Mouse (Mus musculus) heart, postnatal 0 days (tissue): Measurements from ENCODE around the gene Vamp9. TPM values are rescaled to one million over a fixed set of nuclear protein-coding genes. Genes with fewer than 3 reads are reported as not detected.

Experiments
- ATAC-seq: fragments of 200-750 bp; cut with Nextera tagmentation; 2 replicates; pipeline ENCODE4 v1.8.0; 2017; ENCODE audit warnings: low read depth, moderate number of reproducible peaks, moderate library complexity; ENCODE audit not compliant: insufficient read depth
- DNase-seq: peaks from one replicate; pipeline ENCODE4 v3.0.0-alpha.2; 2016; ENCODE audit warnings: low spot score
- H3K27ac ChIP-seq: fragments of 300-500 bp; sonication (generic); 2 replicates; pipeline ENCODE4 v1.5.1; 2014; ENCODE audit warnings: low read depth, mild to moderate bottlenecking
- H3K27me3 ChIP-seq: fragments of 300-500 bp; sonication (generic); 2 replicates; pipeline ENCODE4 v1.6.1; 2014; ENCODE audit warnings: low read length, mixed read lengths; ENCODE audit not compliant: control insufficient read depth, insufficient read depth
- H3K36me3 ChIP-seq: fragments of 300-500 bp; sonication (generic); replicated peaks from 2 replicates; pipeline ENCODE4 v1.6.1; 2014; ENCODE audit warnings: low read length, mixed read lengths; ENCODE audit not compliant: control insufficient read depth, insufficient read depth
- H3K4me1 ChIP-seq: fragments of 300-500 bp; sonication (generic); 2 replicates; pipeline ENCODE4 v1.6.1; 2014; ENCODE audit warnings: antibody characterized with exemption; ENCODE audit not compliant: control insufficient read depth, insufficient read depth
- H3K4me2 ChIP-seq: fragments of 300-500 bp; sonication (generic); 2 replicates; pipeline ENCODE4 v1.6.1; 2014; ENCODE audit warnings: low read depth, mild to moderate bottlenecking, low read length, moderate library complexity
- H3K4me3 ChIP-seq: fragments of 300-500 bp; sonication (generic); 2 replicates; pipeline ENCODE4 v1.5.1; 2014; ENCODE audit warnings: low read depth, low read length
- H3K9ac ChIP-seq: fragments of 300-500 bp; sonication (generic); replicated peaks from 2 replicates; pipeline ENCODE4 v1.6.1; 2014; ENCODE audit warnings: low read depth, low read length, mixed read lengths
- H3K9me3 ChIP-seq: fragments of 300-500 bp; sonication (generic); replicated peaks from 2 replicates; pipeline ENCODE4 v1.6.1; 2016; ENCODE audit warnings: low read length; ENCODE audit not compliant: control insufficient read depth
- CTCF ChIP-seq: IDR thresholded peaks from 2 replicates; pipeline ENCODE4 v1.5.1; 2016; ENCODE audit warnings: antibody characterized with exemption, control low read depth, low read depth
- EP300 ChIP-seq: IDR thresholded peaks from 2 replicates; pipeline ENCODE4 v1.6.1; 2016; ENCODE audit warnings: antibody characterized with exemption, low read depth
- WGBS: fragments of 180-500 bp; shearing (Covaris S2); extraction: QIAGEN DNeasy Blood & Tissue Kit; methylation state at CpG from one replicate; pipeline ENCODE4 v1.1.7; 2014; 5-methylcytosine and 5-hydroxymethylcytosine counted together
- polyA plus RNA-seq: library from polyadenylated mRNA; unstranded; fragments of >200 nt; fragmentation: Nextera tagmentation; extraction: Ambion mirVana; gene quantifications from 2 replicates; pipeline ENCODE4 v1.2.1, GENCODE M21; 2015
- total RNA-seq: library from RNA; depleted of rRNA; stranded (reverse); fragments of >200 nt; gene quantifications from 2 replicates; pipeline ENCODE4 v1.2.3, GENCODE M21; 2014; ENCODE audit warnings: low replicate concordance

Gene Vamp9
- total and polyA plus RNA-seq, 2 experiments from 2014 or later: 0.72 TPM; not detected in 1

- peaks cover 6% of the 10 kb centered on the region; the same call in 1 of the 2 replicates for H3K36me3 ChIP-seq
- no peak overlapping the region for H3K9ac ChIP-seq
- no peak overlapping the region for H3K4me3 ChIP-seq
- no peak for ATAC-seq
- H3K4me2 ChIP-seq: no peak overlapping the region
- WGBS: 80% methylated on average over 5 of the region's 5 CpGs
- no peak overlapping the region for H3K27ac ChIP-seq
- no peak for DNase-seq
- H3K9me3 ChIP-seq: no peaks in the 10 kb centered on the region
- no peaks in the 10 kb centered on the region for H3K4me1 ChIP-seq
- H3K27me3 ChIP-seq: no peaks in the 10 kb centered on the region
- no peak for TF ChIP-seq EP300
- TF ChIP-seq CTCF: no peak
These were observed 46.5 kb downstream of the Vamp9 start for GRCm38 (mm10) chr5:99952513-99952912.

DNA sequence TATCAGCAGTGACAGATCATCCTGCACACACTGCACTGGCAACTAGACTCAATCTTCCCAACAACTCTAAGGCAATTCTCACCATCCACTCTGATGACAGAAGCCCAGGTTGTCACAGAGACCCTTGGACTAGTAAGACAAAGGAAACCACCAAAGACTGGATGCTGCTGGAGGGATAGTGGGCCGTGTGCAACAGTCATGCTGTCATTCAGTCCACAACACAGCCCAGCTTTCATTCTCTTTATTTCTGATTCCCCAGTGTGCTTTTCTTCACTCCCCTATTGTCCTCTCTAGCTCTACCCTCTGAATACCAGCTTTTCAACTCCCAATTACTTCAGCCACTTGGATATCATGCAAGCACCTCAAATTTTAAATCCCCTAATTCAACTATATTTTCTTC, 47.8 kb downstream of the Vamp9 start:
- Histone ChIP-seq H3K9ac (no peak overlapping the region), H3K4me1 (no peaks in the 10 kb centered on the region), H3K27ac (no peak overlapping the region), H3K4me3 (no peak overlapping the region), H3K9me3 (no peaks in the 10 kb centered on the region), H3K4me2 (no peak overlapping the region), H3K27me3 (no peaks in the 10 kb centered on the region), H3K36me3 (peaks cover 13% of the 10 kb centered on the region; the same call in 1 of the 2 replicates)
- TF ChIP-seq CTCF (no peak), EP300 (no peak)
- DNase-seq (no peak), ATAC-seq (no peak)
- 75% methylated on average over 1 of the region's 1 CpGs for WGBS

GRCm38 (mm10) chr5:99958666-99959065, 52.6 kb downstream of the Vamp9 start:
- H3K9me3 ChIP-seq: no peaks in the 10 kb centered on the region
- H3K36me3 ChIP-seq: peaks cover 35% of the 10 kb centered on the region
- DNase-seq: no peak
- no peak overlapping the region for H3K4me3 ChIP-seq
- H3K27me3 ChIP-seq: no peaks in the 10 kb centered on the region
- no peak for TF ChIP-seq EP300
- no peak for TF ChIP-seq CTCF
- no peak overlapping the region for H3K4me2 ChIP-seq
- WGBS: 61% methylated on average over 1 of the region's 1 CpGs
- ATAC-seq: no peak
- no peak overlapping the region for H3K27ac ChIP-seq
- H3K4me1 ChIP-seq: no peaks in the 10 kb centered on the region
- no peak overlapping the region for H3K9ac ChIP-seq

GRCm38 (mm10) chr5:99959236-99959936, 53.3 kb downstream of the Vamp9 start:
- TF ChIP-seq EP300: no peak
- TF ChIP-seq CTCF: no peak
- no peaks in the 10 kb centered on the region for H3K9me3 ChIP-seq
- no peak overlapping the region for H3K27ac ChIP-seq
- H3K4me3 ChIP-seq: no peak overlapping the region
- no peak overlapping the region for H3K4me2 ChIP-seq
- ATAC-seq: no peak
- 81% methylated on average over 2 of the region's 2 CpGs for WGBS
- no peaks in the 10 kb centered on the region for H3K27me3 ChIP-seq
- H3K4me1 ChIP-seq: no peaks in the 10 kb centered on the region
- H3K36me3 ChIP-seq: peaks cover 42% of the 10 kb centered on the region
- no peak overlapping the region for H3K9ac ChIP-seq
- DNase-seq: no peak

GRCm38 (mm10) chr5:99959960-99960359, 53.9 kb downstream of the Vamp9 start:
- DNase-seq: no peak
- H3K27me3 ChIP-seq: no peaks in the 10 kb centered on the region
- TF ChIP-seq EP300 (no peak), CTCF (no peak)
- H3K9ac ChIP-seq: no peak overlapping the region
- H3K36me3 ChIP-seq: peaks cover 48% of the 10 kb centered on the region
- ATAC-seq: no peak
- H3K9me3 ChIP-seq: no peaks in the 10 kb centered on the region
- no peak overlapping the region for H3K4me2 ChIP-seq
- no peak overlapping the region for H3K27ac ChIP-seq
- 72% methylated on average over 2 of the region's 2 CpGs for WGBS
- no peak overlapping the region for H3K4me3 ChIP-seq
- H3K4me1 ChIP-seq: no peaks in the 10 kb centered on the region

GRCm38 (mm10) chr5:99973941-99974340, 67.9 kb downstream of the Vamp9 start:
- H3K9ac ChIP-seq: no peak overlapping the region
- peaks cover 29% of the 10 kb centered on the region for H3K4me1 ChIP-seq
- peak overlapping the region; percentile 57 for H3K27ac ChIP-seq
- peak overlapping the region; percentile 41 for H3K4me2 ChIP-seq
- TF ChIP-seq EP300 (no peak), CTCF (no peak)
- no peaks in the 10 kb centered on the region for H3K36me3 ChIP-seq
- peak; percentile 57 for DNase-seq
- 0% methylated on average over 2 of the region's 2 CpGs for WGBS
- ATAC-seq: no peak
- no peaks in the 10 kb centered on the region for H3K9me3 ChIP-seq
- H3K4me3 ChIP-seq: peak overlapping the region; percentile 6; the same call in 1 of the 2 replicates
- no peaks in the 10 kb centered on the region for H3K27me3 ChIP-seq
